Mouse (Mus musculus): ENCODE results near the gene Ecsit.

The Ecsit gene

GRCm38 (mm10) chr9:22085022-22085834 lies at the start of gene Ecsit:
Gene Ecsit (minus strand): TSS chr9:22085438.
- DNase-seq (ENCODE audit: low read depth, low spot score), result peak; percentile 95

- no peak for DNase-seq (ENCODE audit: low read depth, low spot score)
Observed at GRCm38 (mm10) chr9:22134246-22134890, 49.1 kb upstream of the Ecsit start.

GRCm38 (mm10) chr9:22132220-22132619 lies 47.0 kb upstream of the Ecsit start:
- peak; percentile 41 for DNase-seq (ENCODE audit: low read depth, low spot score)

GRCm38 (mm10) chr9:22131226-22131981 lies 46.2 kb upstream of the Ecsit start:
- peak; percentile 90 for DNase-seq (ENCODE audit: low read depth, low spot score)

- DNase-seq (ENCODE audit: low read depth, low spot score), result peak; percentile 31
Observed at GRCm38 (mm10) chr9:22125246-22126027, 40.2 kb upstream of the Ecsit start.

- DNase-seq (ENCODE audit: low read depth, low spot score), result no peak
Observed at GRCm38 (mm10) chr9:22124169-22124568, 38.9 kb upstream of the Ecsit start.

- no peak for DNase-seq (ENCODE audit: low read depth, low spot score)
Observed at GRCm38 (mm10) chr9:22123069-22123609, 37.9 kb upstream of the Ecsit start.

- no peak for DNase-seq (ENCODE audit: low read depth, low spot score)
Observed at GRCm38 (mm10) chr9:22122005-22122404, 36.8 kb upstream of the Ecsit start.

GRCm38 (mm10) chr9:22121545-22121944 lies 36.3 kb upstream of the Ecsit start:
- no peak for DNase-seq (ENCODE audit: low read depth, low spot score)

- no peak for DNase-seq (ENCODE audit: low read depth, low spot score)
Observed at GRCm38 (mm10) chr9:22119543-22119942, 34.3 kb upstream of the Ecsit start.

GRCm38 (mm10) chr9:22117754-22118456 lies 32.7 kb upstream of the Ecsit start:
- peak; percentile 91 for DNase-seq (ENCODE audit: low read depth, low spot score)

GRCm38 (mm10) chr9:22116740-22117426 lies 31.6 kb upstream of the Ecsit start, which contains the start of gene Elof1:
Gene Elof1 (minus strand): TSS chr9:22117172.
- peak; percentile 99 for DNase-seq (ENCODE audit: low read depth, low spot score)

GRCm38 (mm10) chr9:22116086-22116485 lies 30.8 kb upstream of the Ecsit start:
- DNase-seq (ENCODE audit: low read depth, low spot score), result no peak

- DNase-seq (ENCODE audit: low read depth, low spot score), result no peak
Observed at GRCm38 (mm10) chr9:22115635-22116034, 30.4 kb upstream of the Ecsit start.

- DNase-seq (ENCODE audit: low read depth, low spot score), result no peak
Observed at GRCm38 (mm10) chr9:22108194-22108593, 23.0 kb upstream of the Ecsit start.

GRCm38 (mm10) chr9:22099922-22100321 lies 14.7 kb upstream of the Ecsit start:
- DNase-seq (ENCODE audit: low read depth, low spot score), result no peak

GRCm38 (mm10) chr9:22098993-22099696 lies 13.9 kb upstream of the Ecsit start, which contains the start of gene Cnn1:
Gene Cnn1 (plus strand): TSS chr9:22099216.
- no peak for DNase-seq (ENCODE audit: low read depth, low spot score)

- DNase-seq (ENCODE audit: low read depth, low spot score), result peak; percentile 66
Observed at GRCm38 (mm10) chr9:22095854-22096307, 10.6 kb upstream of the Ecsit start.

GRCm38 (mm10) chr9:22092746-22093145 lies 7.5 kb upstream of the Ecsit start:
- no peak for DNase-seq (ENCODE audit: low read depth, low spot score)
